Mouse (Mus musculus) testis, adult 2 months (tissue): ENCODE data around the gene R3hdml.

Source experiments
- CTCF ChIP-seq: fragments of 200-500 bp; IDR thresholded peaks from 2 replicates; pipeline ENCODE4 v1.5.1; 2012; ENCODE audit warnings: low read depth, mild to moderate bottlenecking, inconsistent platforms, low read length, moderate library complexity; ENCODE audit not compliant: control insufficient read depth, insufficient read depth, insufficient replicate concordance
- POLR2A ChIP-seq: fragments of 200-500 bp; IDR thresholded peaks from 2 replicates; pipeline ENCODE4 v1.6.1; 2012; ENCODE audit warnings: low read depth, mild to moderate bottlenecking, inconsistent platforms, low read length, moderate library complexity; ENCODE audit not compliant: control insufficient read depth

GRCm38 (mm10) chr2:163487360-163487759 is 4.8 kb upstream of the R3hdml start:
- TF ChIP-seq CTCF: no peak
- TF ChIP-seq POLR2A: no peak
